Mouse (Mus musculus) WW6 (cell line): Measurements from ENCODE around the gene Ciz1.

Source experiments
- DNase-seq: peaks from one replicate; pipeline ENCODE4 v3.0.0-alpha.2; 2013; ENCODE audit warnings: low read depth, low spot score

The Ciz1 gene

GRCm38 (mm10) chr2:32352151-32353006, at the start of gene Ciz1:
TSS of gene Ciz1 (plus strand) at chr2:32352327.
- no peak for DNase-seq

- no peak for DNase-seq
These were observed 49.2 kb upstream of the Ciz1 start for GRCm38 (mm10) chr2:32302952-32303351.

- DNase-seq: no peak
These were observed 47.8 kb upstream of the Ciz1 start for GRCm38 (mm10) chr2:32304145-32304832.

- no peak for DNase-seq
These were observed 46.5 kb upstream of the Ciz1 start for GRCm38 (mm10) chr2:32305668-32306067.

GRCm38 (mm10) chr2:32306176-32306575, 46.0 kb upstream of the Ciz1 start:
- no peak for DNase-seq

DNA sequence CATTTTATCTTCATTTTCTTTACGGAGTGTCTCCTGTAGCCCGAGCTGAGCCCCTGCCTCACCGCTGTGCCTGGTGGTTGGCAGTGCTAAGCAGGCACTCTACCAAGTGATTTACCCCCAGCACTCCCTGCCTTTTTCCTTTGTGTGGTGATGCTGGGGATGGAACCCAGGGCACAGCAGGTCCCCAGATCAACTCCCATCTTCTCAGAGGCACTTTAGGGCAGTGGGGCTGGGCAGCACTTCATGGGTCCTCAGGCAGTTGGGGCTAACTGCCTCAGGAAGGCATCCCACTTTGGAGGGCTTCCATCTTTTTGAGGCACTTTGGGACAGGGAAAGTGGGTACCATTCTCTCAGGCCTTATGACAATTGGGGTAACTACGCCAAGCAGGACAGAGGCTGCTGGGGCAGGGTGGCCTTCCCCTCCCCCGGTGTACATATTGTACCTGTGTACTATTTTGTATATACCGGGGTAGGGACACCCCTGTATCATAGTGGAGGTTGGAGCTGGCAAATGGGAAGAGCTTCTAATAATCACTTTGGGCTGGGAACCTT, 44.8 kb upstream of the Ciz1 start:
- DNase-seq: no peak

DNA sequence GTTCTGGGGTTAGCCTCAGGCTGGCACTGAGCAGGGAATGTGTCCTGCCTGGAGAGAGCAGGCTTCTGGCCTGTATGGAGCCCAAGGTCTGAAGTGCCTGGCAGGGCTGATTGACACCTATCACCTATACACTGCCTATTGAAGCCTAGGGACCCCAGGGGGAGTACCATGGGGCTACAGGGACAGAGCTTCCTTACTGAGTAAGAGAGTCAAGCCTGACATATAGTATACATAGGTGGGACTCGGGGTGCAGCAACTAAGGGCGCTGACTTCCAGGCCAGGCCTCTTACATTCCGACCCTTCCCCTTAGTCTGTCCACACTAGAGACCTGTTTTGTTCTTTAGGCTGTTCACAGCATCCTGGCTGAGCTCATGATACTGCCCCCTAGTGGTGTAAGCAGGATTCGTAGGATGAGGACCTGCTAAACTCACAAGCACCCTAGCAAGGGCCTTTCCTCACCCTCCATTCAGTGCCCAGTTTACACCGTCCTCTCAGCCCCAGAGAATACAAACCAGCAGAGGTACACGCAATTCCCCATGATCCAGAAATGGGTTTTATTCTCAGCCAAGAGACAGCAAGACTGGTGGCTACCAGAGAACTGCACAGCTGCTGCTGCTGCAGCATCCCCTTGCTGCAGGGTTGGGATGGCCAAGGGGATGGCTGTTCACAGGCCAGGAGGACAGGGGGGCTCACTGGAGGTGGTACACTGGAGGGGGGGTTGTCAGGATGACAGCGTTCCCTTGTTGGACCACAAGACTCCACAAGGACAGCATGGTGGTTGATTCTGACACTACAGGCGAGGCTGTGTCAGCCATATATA, 44.0 kb upstream of the Ciz1 start:
- DNase-seq: no peak

DNA sequence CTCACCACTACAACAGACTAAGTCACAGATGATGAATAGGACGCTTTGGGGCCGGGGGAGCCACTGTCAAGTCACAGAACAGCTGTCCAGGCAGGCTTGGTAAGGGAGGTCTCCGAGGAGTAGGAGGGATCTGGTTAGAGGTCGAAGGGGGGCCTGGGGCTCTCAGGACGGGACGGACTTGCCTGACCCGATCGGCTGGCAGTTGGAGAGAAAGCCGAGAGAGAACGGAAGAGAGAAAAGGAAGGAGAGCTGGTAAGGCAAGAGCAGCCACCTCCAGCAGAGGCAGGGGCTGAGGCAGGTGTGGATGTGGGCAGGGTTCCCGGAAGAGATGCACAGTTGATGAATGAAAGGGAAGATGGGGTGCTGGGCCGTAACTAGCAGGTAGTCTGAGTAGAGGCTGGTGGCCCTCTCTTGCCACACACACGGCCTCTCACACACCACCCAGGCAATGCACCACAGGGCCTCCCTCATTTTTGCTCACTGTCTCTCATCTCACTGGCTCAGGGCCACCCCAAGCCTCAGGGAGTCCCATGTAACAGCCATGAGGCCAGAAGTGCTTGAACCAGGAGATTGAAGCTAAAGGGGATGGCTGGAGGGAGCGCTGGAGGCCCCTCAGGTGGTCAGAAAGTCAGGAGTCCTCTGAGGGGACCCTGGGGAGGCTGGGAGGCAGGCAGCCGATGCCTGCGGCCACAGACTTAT, 43.1 kb upstream of the Ciz1 start:
- no peak for DNase-seq

DNA sequence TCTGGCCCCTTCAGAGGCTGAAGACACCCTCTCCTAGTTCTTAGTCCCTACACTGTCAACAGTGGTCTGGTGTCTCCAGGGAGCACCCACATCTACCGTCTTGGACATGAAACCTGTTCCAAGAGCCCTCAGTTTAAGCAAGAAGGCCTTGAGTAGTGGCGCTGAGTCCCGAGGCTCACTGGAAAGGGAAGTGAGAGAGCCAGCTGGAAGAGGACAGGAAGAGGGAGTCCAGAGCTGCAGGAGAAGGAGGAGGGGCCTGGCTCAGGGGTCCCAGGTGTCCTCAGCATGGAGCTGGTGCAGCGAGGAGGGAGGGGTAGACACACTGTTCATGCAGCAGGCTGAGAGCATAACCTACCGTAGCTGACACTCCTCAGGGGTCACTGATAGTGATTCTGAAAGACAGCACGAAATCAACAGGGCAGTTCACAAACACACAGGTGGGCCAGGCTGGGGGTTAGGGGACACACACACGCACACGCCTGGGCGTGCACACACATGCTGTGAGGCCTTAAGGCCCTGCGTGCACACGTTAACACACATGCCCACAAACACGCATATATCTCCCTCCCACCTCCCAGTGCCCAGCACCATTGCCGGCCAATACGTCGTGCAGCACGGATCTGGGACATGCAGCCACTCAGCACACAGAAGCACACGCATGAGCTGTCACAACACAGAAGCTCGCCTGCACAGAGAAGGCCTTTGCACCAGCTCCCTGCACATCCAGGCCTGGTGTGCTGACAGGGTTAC, 41.9 kb upstream of the Ciz1 start:
- no peak for DNase-seq

GRCm38 (mm10) chr2:32311443-32312317, 40.4 kb upstream of the Ciz1 start:
- DNase-seq: no peak

- DNase-seq: peak; percentile 85
These were observed 39.7 kb upstream of the Ciz1 start for GRCm38 (mm10) chr2:32312318-32312964.

DNA sequence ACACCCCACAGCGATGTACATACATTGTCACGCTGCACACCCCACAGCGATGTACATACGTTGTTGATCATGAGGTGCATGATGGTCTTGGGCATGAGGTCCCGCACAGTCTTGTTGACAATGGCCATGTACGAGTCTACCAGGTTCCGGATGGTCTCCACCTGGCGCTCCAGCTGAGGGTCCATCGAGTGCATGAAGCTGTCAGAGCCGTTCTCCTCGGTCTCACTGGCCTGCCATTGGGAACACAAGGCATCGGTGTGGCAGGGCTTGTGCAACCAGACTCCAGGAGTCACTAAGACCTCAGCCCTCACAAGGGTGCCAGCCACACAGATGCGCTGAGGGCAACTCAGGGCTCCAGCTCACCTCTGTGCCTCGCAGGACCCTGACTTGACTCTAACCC, 37.3 kb upstream of the Ciz1 start:
- no peak for DNase-seq

- DNase-seq: no peak
These were observed 36.4 kb upstream of the Ciz1 start for GRCm38 (mm10) chr2:32315751-32316150.

DNA sequence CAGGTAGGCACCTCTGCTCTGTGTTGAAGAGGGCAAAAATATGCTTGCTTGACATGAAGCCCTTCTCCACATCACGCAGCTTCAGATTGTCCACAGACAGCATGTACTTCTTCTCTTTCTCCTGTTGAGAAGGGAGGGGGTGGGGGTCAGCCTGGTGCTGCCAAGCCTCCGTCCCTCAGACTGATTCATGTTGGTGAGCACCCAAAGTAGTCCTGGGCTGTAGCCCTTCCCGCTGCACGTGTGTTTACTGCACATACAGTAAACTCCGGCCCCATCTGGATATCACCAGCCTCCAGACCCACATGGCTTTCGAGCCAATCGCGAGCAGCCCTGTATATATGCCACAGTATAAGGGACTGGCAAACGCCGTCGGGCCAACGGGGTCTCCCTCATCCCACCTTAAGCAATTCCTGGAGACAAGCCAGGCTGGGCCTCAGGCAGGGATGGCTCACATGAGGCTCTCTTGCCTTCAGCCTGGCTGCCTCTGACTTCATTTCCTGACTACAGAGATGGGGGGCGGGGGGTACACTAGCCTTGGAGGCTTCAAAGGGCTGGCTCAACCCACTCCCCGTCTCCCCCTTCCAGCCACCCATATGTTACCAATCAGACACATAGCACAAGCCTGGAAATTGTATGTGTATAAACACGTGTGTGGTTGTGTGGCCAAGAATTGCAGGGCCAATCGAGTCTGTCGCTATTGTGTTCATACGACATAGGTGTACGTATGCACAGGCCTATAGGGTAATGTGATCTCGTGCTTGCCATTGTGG, 35.1 kb upstream of the Ciz1 start:
- no peak for DNase-seq

DNA sequence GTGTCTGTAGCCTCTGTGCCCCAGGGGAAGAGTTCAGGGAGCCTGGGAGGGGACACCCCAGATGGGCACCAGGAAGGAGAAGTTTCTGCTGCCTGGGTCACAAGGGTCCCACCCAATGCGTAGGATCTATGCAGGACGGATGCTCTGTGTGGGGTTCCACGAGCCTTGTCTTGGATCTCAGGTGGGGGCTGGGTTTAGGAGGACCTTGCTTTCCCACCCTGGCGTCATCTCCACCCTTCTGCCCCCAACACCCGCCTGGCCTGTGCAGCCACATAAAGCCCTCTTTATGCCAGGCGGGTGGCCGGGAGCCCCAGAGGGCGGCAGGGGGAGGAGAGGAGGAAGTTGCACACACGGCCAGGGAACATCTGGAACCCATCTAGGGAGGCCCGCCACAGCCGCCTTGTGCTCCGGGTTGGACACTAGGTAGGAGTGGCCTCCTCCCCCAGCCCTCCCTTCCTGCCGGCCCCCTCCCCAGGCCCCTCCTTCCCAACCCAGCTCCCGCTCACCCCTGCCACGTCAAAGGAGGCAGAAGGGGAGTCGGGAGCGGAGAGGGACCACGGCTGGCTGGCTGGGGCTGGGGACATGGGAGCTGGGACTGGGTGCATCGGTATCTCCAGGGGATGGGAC, 34.2 kb upstream of the Ciz1 start:
- no peak for DNase-seq

DNA sequence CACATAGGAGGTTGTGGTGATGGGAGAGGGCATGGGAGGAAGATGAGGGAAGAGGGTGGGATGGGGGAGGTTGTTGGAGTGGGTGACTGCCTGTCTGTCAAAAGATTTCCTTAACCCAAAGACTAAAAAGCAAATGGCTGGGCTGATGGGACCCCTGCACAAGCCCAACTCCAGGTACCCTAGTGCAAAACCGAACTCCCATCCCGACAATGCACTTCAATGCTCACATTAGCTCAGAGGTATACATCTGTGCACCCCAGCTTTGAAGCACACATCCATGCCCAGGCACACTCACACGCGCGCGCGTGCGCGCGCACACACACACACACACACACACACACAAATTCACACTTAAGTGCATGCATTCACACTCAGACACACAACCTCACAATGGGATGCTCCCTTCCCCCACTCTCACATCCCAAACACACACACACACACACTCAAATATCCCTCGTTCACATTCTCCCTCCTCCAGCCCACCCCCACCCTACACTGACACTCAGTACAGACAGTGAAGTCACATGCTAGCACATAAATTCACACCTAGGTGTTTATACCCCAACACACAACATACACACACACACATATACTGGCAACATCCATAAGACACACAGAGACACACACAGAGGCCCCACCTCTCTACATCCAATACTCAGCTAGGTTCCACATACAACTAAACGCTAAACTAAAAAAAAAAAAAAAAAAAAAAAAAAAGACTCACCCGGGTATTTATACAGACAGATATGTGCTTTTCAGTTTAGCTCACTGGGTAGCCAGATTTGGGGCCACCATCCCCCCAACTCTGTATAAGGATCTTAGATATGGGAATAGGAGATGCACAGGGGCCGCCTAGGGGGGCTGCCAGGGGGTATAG, 33.2 kb upstream of the Ciz1 start:
- DNase-seq: no peak
